Mouse (Mus musculus) liver, embryonic 16.5 days (tissue): ENCODE data around the gene Dnlz. TPM values are rescaled to one million over a fixed set of nuclear protein-coding genes. Genes with fewer than 3 reads are reported as not detected.
"Not testable (repeated sequence)": the region's sequence is repeated elsewhere in the genome, so short reads cannot be mapped to it uniquely, and the experiment has no call there.

Experiments used
- ATAC-seq: fragments of 200-750 bp; cut with Nextera tagmentation; 2 replicates; pipeline ENCODE4 v1.8.0; 2017; ENCODE audit warnings: low read depth, mild to moderate bottlenecking, moderate number of reproducible peaks, moderate library complexity
- H3K27ac ChIP-seq: fragments of 300-500 bp; sonication (generic); 2 replicates; pipeline ENCODE4 v1.5.1; 2014; ENCODE audit warnings: mild to moderate bottlenecking, low read length
- H3K27me3 ChIP-seq: fragments of 300-500 bp; sonication (generic); 2 replicates; pipeline ENCODE4 v1.6.1; 2014; ENCODE audit warnings: low read depth, low read length, mixed read lengths; ENCODE audit not compliant: control insufficient read depth, insufficient read depth
- H3K36me3 ChIP-seq: fragments of 300-500 bp; sonication (generic); 2 replicates; pipeline ENCODE4 v1.6.1; 2014; ENCODE audit warnings: mild to moderate bottlenecking; ENCODE audit not compliant: control insufficient read depth, insufficient read depth
- H3K4me1 ChIP-seq: fragments of 300-500 bp; sonication (generic); 2 replicates; pipeline ENCODE4 v1.6.1; 2014; ENCODE audit warnings: low read depth, low read length, mixed read lengths; ENCODE audit not compliant: control insufficient read depth
- H3K4me2 ChIP-seq: fragments of 300-500 bp; sonication (generic); 2 replicates; pipeline ENCODE4 v1.6.1; 2014; ENCODE audit warnings: low read depth, low read length, mixed read lengths
- H3K4me3 ChIP-seq: fragments of 300-500 bp; sonication (generic); 2 replicates; pipeline ENCODE4 v1.5.1; 2014; ENCODE audit warnings: low read depth, mild to moderate bottlenecking, low read length
- H3K9ac ChIP-seq: fragments of 300-500 bp; sonication (generic); 2 replicates; pipeline ENCODE4 v1.6.1; 2014; ENCODE audit warnings: low read depth, low read length
- H3K9me3 ChIP-seq: fragments of 300-500 bp; sonication (generic); replicated peaks from 2 replicates; pipeline ENCODE4 v1.6.1; 2016; ENCODE audit warnings: low read length; ENCODE audit not compliant: control insufficient read depth
- WGBS: fragments of 180-500 bp; shearing (Covaris S2); extraction: QIAGEN DNeasy Blood & Tissue Kit; methylation state at CpG from one replicate; pipeline ENCODE4 v1.1.7; 2014; ENCODE audit not compliant: insufficient replicate concordance; 5-methylcytosine and 5-hydroxymethylcytosine counted together
- polyA plus RNA-seq: library from polyadenylated mRNA; unstranded; fragments of >200 nt; fragmentation: Nextera tagmentation; extraction: Ambion mirVana; gene quantifications from 2 replicates; pipeline ENCODE4 v1.2.1, GENCODE M21; 2015

Dnlz gene
- polyA plus RNA-seq, 1 experiment from 2014 or later: 8.0 TPM

GRCm38 (mm10) chr2:26388682-26389153 lies 36.8 kb upstream of the Dnlz start:
- Histone ChIP-seq H3K4me1 (peaks cover 20% of the 10 kb centered on the region), H3K27me3 (no peaks in the 10 kb centered on the region), H3K4me2 (peak overlapping the region; percentile 93), H3K9me3 (no peaks in the 10 kb centered on the region), H3K36me3 (peaks cover 60% of the 10 kb centered on the region), H3K9ac (peak overlapping the region; percentile 94), H3K27ac (peak overlapping the region; percentile 78), H3K4me3 (peak overlapping the region; percentile 94)
- WGBS: under 1% methylated on average over 45 of the region's 45 CpGs
- peak; percentile 54 for ATAC-seq

- Histone ChIP-seq H3K27me3 (no peaks in the 10 kb centered on the region), H3K4me2 (no peak overlapping the region; the same call in 1 of the 2 replicates), H3K4me1 (peaks cover 20% of the 10 kb centered on the region), H3K27ac (no peak overlapping the region), H3K9me3 (no peaks in the 10 kb centered on the region), H3K36me3 (peaks cover 55% of the 10 kb centered on the region), H3K9ac (no peak overlapping the region), H3K4me3 (no peak overlapping the region)
- no peak for ATAC-seq
- 64% methylated on average over 3 of the region's 3 CpGs for WGBS
Observed at GRCm38 (mm10) chr2:26387713-26388112, 35.8 kb upstream of the Dnlz start.

GRCm38 (mm10) chr2:26380871-26381270 lies 29.0 kb upstream of the Dnlz start:
- Histone ChIP-seq H3K9ac (peak overlapping the region; percentile 81; the same call in 1 of the 2 replicates), H3K4me3 (peak overlapping the region; percentile 88), H3K4me2 (peak overlapping the region; percentile 95), H3K36me3 (peaks cover 37% of the 10 kb centered on the region)
- H3K27me3 ChIP-seq, H3K9me3 ChIP-seq, H3K27ac ChIP-seq, H3K4me1 ChIP-seq, ATAC-seq: not testable (repeated sequence)
- WGBS: 27% methylated on average over 5 of the region's 6 CpGs

- peaks cover 9% of the 10 kb centered on the region for H3K4me1 ChIP-seq
- WGBS: under 1% methylated on average over 38 of the region's 38 CpGs
- ATAC-seq: peak; percentile 91
- H3K4me3 ChIP-seq: peak within 1 kb of the TSS; percentile 88
- H3K36me3 ChIP-seq: peaks cover 36% of the 10 kb centered on the region
- H3K27ac ChIP-seq: peak within 1 kb of the TSS; percentile 60
- peak within 1 kb of the TSS; percentile 95 for H3K4me2 ChIP-seq
- H3K9ac ChIP-seq: peak within 1 kb of the TSS; percentile 81
- no peaks in the 10 kb centered on the region for H3K9me3 ChIP-seq
- H3K27me3 ChIP-seq: no peaks in the 10 kb centered on the region
Observed at GRCm38 (mm10) chr2:26380131-26380771, 28.3 kb upstream of the Dnlz start, which contains the start of gene Snapc4. Gene Snapc4 (minus strand): TSS chr2:26380653.

GRCm38 (mm10) chr2:26372396-26372795 lies 20.5 kb upstream of the Dnlz start:
- Histone ChIP-seq H3K4me3 (no peak overlapping the region), H3K27me3 (no peaks in the 10 kb centered on the region), H3K4me1 (no peaks in the 10 kb centered on the region), H3K9me3 (no peaks in the 10 kb centered on the region), H3K27ac (no peak overlapping the region), H3K9ac (no peak overlapping the region), H3K36me3 (peaks cover 37% of the 10 kb centered on the region), H3K4me2 (no peak overlapping the region)
- 87% methylated on average over 8 of the region's 8 CpGs for whole genome bisulfite sequencing
- no peak for ATAC-seq

GRCm38 (mm10) chr2:26368572-26368971 lies 16.7 kb upstream of the Dnlz start:
- H3K36me3 ChIP-seq: peaks cover 36% of the 10 kb centered on the region
- no peak overlapping the region for H3K4me3 ChIP-seq
- no peaks in the 10 kb centered on the region for H3K9me3 ChIP-seq
- WGBS: 52% methylated on average over 1 of the region's 1 CpGs
- no peak overlapping the region for H3K9ac ChIP-seq
- H3K27ac ChIP-seq: no peak overlapping the region
- no peak overlapping the region for H3K4me2 ChIP-seq
- no peak for ATAC-seq
- no peaks in the 10 kb centered on the region for H3K27me3 ChIP-seq
- H3K4me1 ChIP-seq: no peaks in the 10 kb centered on the region

- Histone ChIP-seq H3K4me3 (no peak overlapping the region), H3K9me3 (no peaks in the 10 kb centered on the region), H3K9ac (no peak overlapping the region), H3K27me3 (no peaks in the 10 kb centered on the region), H3K4me1 (no peaks in the 10 kb centered on the region), H3K27ac (no peak overlapping the region), H3K36me3 (peaks cover 38% of the 10 kb centered on the region), H3K4me2 (no peak overlapping the region)
- no peak for ATAC-seq
- WGBS: 78% methylated on average over 6 of the region's 6 CpGs
Observed at GRCm38 (mm10) chr2:26367911-26368310, 16.0 kb upstream of the Dnlz start.

GRCm38 (mm10) chr2:26364738-26365465 lies 13.0 kb upstream of the Dnlz start:
- no peak overlapping the region for H3K4me3 ChIP-seq
- no peak overlapping the region for H3K4me2 ChIP-seq
- no peaks in the 10 kb centered on the region for H3K9me3 ChIP-seq
- ATAC-seq: no peak
- H3K27me3 ChIP-seq: no peaks in the 10 kb centered on the region
- no peak overlapping the region for H3K9ac ChIP-seq
- H3K36me3 ChIP-seq: peaks cover 25% of the 10 kb centered on the region
- WGBS: 68% methylated on average over 10 of the region's 10 CpGs
- H3K4me1 ChIP-seq: no peaks in the 10 kb centered on the region
- no peak overlapping the region for H3K27ac ChIP-seq

- Histone ChIP-seq H3K27ac (no peak overlapping the region), H3K9ac (no peak overlapping the region), H3K36me3 (peaks cover 18% of the 10 kb centered on the region), H3K4me3 (no peak overlapping the region), H3K27me3 (no peaks in the 10 kb centered on the region), H3K4me1 (no peaks in the 10 kb centered on the region), H3K4me2 (no peak overlapping the region), H3K9me3 (no peaks in the 10 kb centered on the region)
- ATAC-seq: no peak
- 60% methylated on average over 5 of the region's 5 CpGs for WGBS
Observed at GRCm38 (mm10) chr2:26363481-26363880, 11.6 kb upstream of the Dnlz start.
